Mouse (Mus musculus): ENCODE measurements around the gene Myh7b. TPM values are rescaled to one million over a fixed set of nuclear protein-coding genes. Genes with fewer than 3 reads are reported as not detected.
A peak's percentile ranks its signal among the peaks of the same experiment; 100 is the strongest.

The Myh7b gene
- polyA plus RNA-seq, 1 experiment = 0.48 TPM

- DNase-seq (ENCODE audit: low read depth) = no peak
- TF ChIP-seq CTCF (IDR thresholded peaks at IDR 0.05; ENCODE audit: borderline replicate concordance, extremely low read depth, insufficient read depth, insufficient read length) = no peak
- TF ChIP-seq POLR2A (IDR thresholded peaks at IDR 0.05; ENCODE audit: borderline replicate concordance, extremely low read depth, insufficient read depth, insufficient read length, poor library complexity, severe bottlenecking) = no peak
Measured at GRCm38 (mm10) chr2:155636881-155637280, 25.9 kb downstream of the Myh7b start.

GRCm38 (mm10) chr2:155637411-155637810 is 26.4 kb downstream of the Myh7b start:
- TF ChIP-seq CTCF (IDR thresholded peaks at IDR 0.05; ENCODE audit: borderline replicate concordance, extremely low read depth, insufficient read depth, insufficient read length) (no peak), POLR2A (IDR thresholded peaks at IDR 0.05; ENCODE audit: borderline replicate concordance, extremely low read depth, insufficient read depth, insufficient read length, poor library complexity, severe bottlenecking) (no peak)
- no peak for DNase-seq (ENCODE audit: low read depth)

GRCm38 (mm10) chr2:155640656-155641055 is 29.6 kb downstream of the Myh7b start:
- TF ChIP-seq CTCF (IDR thresholded peaks at IDR 0.05; ENCODE audit: borderline replicate concordance, extremely low read depth, insufficient read depth, insufficient read length) (no peak), POLR2A (IDR thresholded peaks at IDR 0.05; ENCODE audit: borderline replicate concordance, extremely low read depth, insufficient read depth, insufficient read length, poor library complexity, severe bottlenecking) (no peak)
- DNase-seq (ENCODE audit: low read depth) = peak; percentile 77

- no peak for TF ChIP-seq CTCF (IDR thresholded peaks at IDR 0.05; ENCODE audit: borderline replicate concordance, extremely low read depth, insufficient read depth, insufficient read length)
- no peak for TF ChIP-seq POLR2A (IDR thresholded peaks at IDR 0.05; ENCODE audit: borderline replicate concordance, extremely low read depth, insufficient read depth, insufficient read length, poor library complexity, severe bottlenecking)
Measured at GRCm38 (mm10) chr2:155641540-155642472, 30.8 kb downstream of the Myh7b start.

GRCm38 (mm10) chr2:155645746-155646145 is 34.7 kb downstream of the Myh7b start:
- no peak for TF ChIP-seq POLR2A (IDR thresholded peaks at IDR 0.05; ENCODE audit: borderline replicate concordance, extremely low read depth, insufficient read depth, insufficient read length, poor library complexity, severe bottlenecking)
- TF ChIP-seq CTCF (IDR thresholded peaks at IDR 0.05; ENCODE audit: borderline replicate concordance, extremely low read depth, insufficient read depth, insufficient read length) = no peak
- DNase-seq (ENCODE audit: low read depth) = no peak

More at GRCm38 (mm10) chr2:155641540-155642472, 30.8 kb downstream of the Myh7b start:
- DNase-seq (ENCODE audit: low read depth) = peak; percentile 73

GRCm38 (mm10) chr2:155652618-155653017 is 41.6 kb downstream of the Myh7b start:
- no peak for DNase-seq (ENCODE audit: low read depth)
- TF ChIP-seq CTCF (IDR thresholded peaks at IDR 0.05; ENCODE audit: borderline replicate concordance, extremely low read depth, insufficient read depth, insufficient read length) (no peak), POLR2A (IDR thresholded peaks at IDR 0.05; ENCODE audit: borderline replicate concordance, extremely low read depth, insufficient read depth, insufficient read length, poor library complexity, severe bottlenecking) (no peak)

GRCm38 (mm10) chr2:155655759-155656372 is 44.9 kb downstream of the Myh7b start:
- TF ChIP-seq CTCF (IDR thresholded peaks at IDR 0.05; ENCODE audit: borderline replicate concordance, extremely low read depth, insufficient read depth, insufficient read length) (no peak), POLR2A (IDR thresholded peaks at IDR 0.05; ENCODE audit: borderline replicate concordance, extremely low read depth, insufficient read depth, insufficient read length, poor library complexity, severe bottlenecking) (no peak)
- peak; percentile 55 for DNase-seq (ENCODE audit: low read depth)

- TF ChIP-seq CTCF (IDR thresholded peaks at IDR 0.05; ENCODE audit: borderline replicate concordance, extremely low read depth, insufficient read depth, insufficient read length) = no peak
- no peak for TF ChIP-seq POLR2A (IDR thresholded peaks at IDR 0.05; ENCODE audit: borderline replicate concordance, extremely low read depth, insufficient read depth, insufficient read length, poor library complexity, severe bottlenecking)
- no peak for DNase-seq (ENCODE audit: low read depth)
Measured at GRCm38 (mm10) chr2:155662390-155662789, 51.4 kb downstream of the Myh7b start.

- TF ChIP-seq CTCF (IDR thresholded peaks at IDR 0.05; ENCODE audit: borderline replicate concordance, extremely low read depth, insufficient read depth, insufficient read length) (peak; percentile 66), POLR2A (IDR thresholded peaks at IDR 0.05; ENCODE audit: borderline replicate concordance, extremely low read depth, insufficient read depth, insufficient read length, poor library complexity, severe bottlenecking) (no peak)
- peak; percentile 83 for DNase-seq (ENCODE audit: low read depth)
Measured at GRCm38 (mm10) chr2:155663097-155663496, 52.1 kb downstream of the Myh7b start.

GRCm38 (mm10) chr2:155663910-155664460 is 53.0 kb downstream of the Myh7b start:
- TF ChIP-seq CTCF (IDR thresholded peaks at IDR 0.05; ENCODE audit: borderline replicate concordance, extremely low read depth, insufficient read depth, insufficient read length) (no peak), POLR2A (IDR thresholded peaks at IDR 0.05; ENCODE audit: borderline replicate concordance, extremely low read depth, insufficient read depth, insufficient read length, poor library complexity, severe bottlenecking) (no peak)
- DNase-seq (ENCODE audit: low read depth) = no peak

- TF ChIP-seq POLR2A (IDR thresholded peaks at IDR 0.05; ENCODE audit: borderline replicate concordance, extremely low read depth, insufficient read depth, insufficient read length, poor library complexity, severe bottlenecking) (no peak), CTCF (IDR thresholded peaks at IDR 0.05; ENCODE audit: borderline replicate concordance, extremely low read depth, insufficient read depth, insufficient read length) (no peak)
Measured at GRCm38 (mm10) chr2:155667881-155668280, 56.9 kb downstream of the Myh7b start.

More at GRCm38 (mm10) chr2:155667881-155668280, 56.9 kb downstream of the Myh7b start:
- DNase-seq (ENCODE audit: low read depth) = no peak
